Mouse (Mus musculus): Measurements from ENCODE around the gene Cc2d1a. TPM values are rescaled to one million over a fixed set of nuclear protein-coding genes. Genes with fewer than 3 reads are reported as not detected.

Cc2d1a gene
- polyA plus RNA-seq, 1 experiment from 2014 or later = 22.4 TPM

Other genes starting within 250 kb of the Cc2d1a start
- 0.04 to 0.09 TPM (median 0.05 TPM) in 3 replicates for gene Adgrl1, start 247.8 kb downstream of the Cc2d1a start, polyA plus RNA-seq (2018)
- 0.06 to 0.11 TPM (median 0.07 TPM) in 3 replicates for gene Gm10644, start 192.7 kb downstream of the Cc2d1a start, polyA plus RNA-seq (2018)
- 3.8 to 22.0 TPM (median 9.5 TPM) in 3 replicates for gene Asf1b, start 192.4 kb downstream of the Cc2d1a start, polyA plus RNA-seq (2018)
- 59.2 to 70.1 TPM (median 67.5 TPM) in 3 replicates for gene Prkaca, start 174.9 kb downstream of the Cc2d1a start, polyA plus RNA-seq (2018)
- 25.5 to 39.0 TPM (median 26.7 TPM) in 3 replicates for gene Samd1, start 150.3 kb downstream of the Cc2d1a start, polyA plus RNA-seq (2018)
- gene 1700067K01Rik, start 146.4 kb downstream of the Cc2d1a start, polyA plus RNA-seq (2018) = not detected in 3 replicates
- gene 2210011C24Rik, start 135.8 kb downstream of the Cc2d1a start, polyA plus RNA-seq (2018) = 1.9 to 5.2 TPM (median 2.9 TPM) in 3 replicates
- gene Palm3, start 126.5 kb downstream of the Cc2d1a start, polyA plus RNA-seq (2018) = 0.07 TPM in 1 of 3 replicates, not detected in the others
- gene Il27ra, start 105.3 kb downstream of the Cc2d1a start, polyA plus RNA-seq (2018) = 0.17 to 0.37 TPM (median 0.25 TPM) in 3 replicates
- not detected in 3 replicates for gene Rln3, start 102.9 kb downstream of the Cc2d1a start, polyA plus RNA-seq (2018)
- gene Gm10643, start 82.8 kb downstream of the Cc2d1a start, polyA plus RNA-seq (2018) = 0.32 to 0.52 TPM (median 0.41 TPM) in 3 replicates
- gene Rfx1, start 81.1 kb downstream of the Cc2d1a start, polyA plus RNA-seq (2018) = 3.6 to 8.6 TPM (median 4.9 TPM) in 3 replicates
- gene Dcaf15, start 43.2 kb downstream of the Cc2d1a start, polyA plus RNA-seq (2018) = 8.5 to 14.2 TPM (median 10.7 TPM) in 3 replicates
- not detected in 3 replicates for gene Podnl1, start 21.9 kb downstream of the Cc2d1a start, polyA plus RNA-seq (2018)
- gene 4930432K21Rik, start 89 bp upstream of the Cc2d1a start, polyA plus RNA-seq (2018) = 0.41 to 0.82 TPM (median 0.47 TPM) in 3 replicates
- not detected in 3 replicates for gene Nanos3, start 37.3 kb upstream of the Cc2d1a start, polyA plus RNA-seq (2018)
- gene Zswim4, start 89.1 kb upstream of the Cc2d1a start, polyA plus RNA-seq (2018) = 5.1 to 8.7 TPM (median 7.9 TPM) in 3 replicates
- gene D8Ertd738e, start 101.8 kb upstream of the Cc2d1a start, polyA plus RNA-seq (2018) = 203 to 260 TPM (median 230 TPM) in 3 replicates
- 2.2 to 7.5 TPM (median 6.1 TPM) in 3 replicates for gene Mri1, start 109.4 kb upstream of the Cc2d1a start, polyA plus RNA-seq (2018)
- 15.6 to 41.2 TPM (median 24.1 TPM) in 3 replicates for gene Ccdc130, start 122.4 kb upstream of the Cc2d1a start, polyA plus RNA-seq (2018)
- gene Cacna1a, start 240.5 kb upstream of the Cc2d1a start, polyA plus RNA-seq (2018) = 15.7 to 19.4 TPM (median 18.6 TPM) in 3 replicates

Data from macrophage (primary cell).